Mouse (Mus musculus): ENCODE measurements around the gene Sh3pxd2a. TPM values are rescaled to one million over a fixed set of nuclear protein-coding genes. Genes with fewer than 3 reads are reported as not detected.
A peak's percentile ranks its signal among the peaks of the same experiment; 100 is the strongest.

Sh3pxd2a gene
- total RNA-seq, 2 experiments from 2014 or later, result 32.8 to 42.6 TPM

- DNase-seq (ENCODE audit: low spot score), result no peak
Observed at GRCm38 (mm10) chr19:47492422-47492821, 28.2 kb upstream of the Sh3pxd2a start.

GRCm38 (mm10) chr19:47491853-47492252 lies 27.7 kb upstream of the Sh3pxd2a start:
- DNase-seq (ENCODE audit: low spot score), result no peak

- no peak for DNase-seq (ENCODE audit: low spot score)
Observed at GRCm38 (mm10) chr19:47489233-47489632, 25.0 kb upstream of the Sh3pxd2a start.

GRCm38 (mm10) chr19:47488250-47488649 lies 24.0 kb upstream of the Sh3pxd2a start:
- DNase-seq (ENCODE audit: low spot score), result no peak

GRCm38 (mm10) chr19:47487572-47487971 lies 23.4 kb upstream of the Sh3pxd2a start:
- DNase-seq (ENCODE audit: low spot score), result no peak

- DNase-seq (ENCODE audit: low spot score), result no peak
Observed at GRCm38 (mm10) chr19:47485997-47486566, 21.9 kb upstream of the Sh3pxd2a start.

- DNase-seq (ENCODE audit: low spot score), result no peak
Observed at GRCm38 (mm10) chr19:47484110-47484509, 19.9 kb upstream of the Sh3pxd2a start.

- no peak for DNase-seq (ENCODE audit: low spot score)
Observed at GRCm38 (mm10) chr19:47483346-47483745, 19.1 kb upstream of the Sh3pxd2a start.

GRCm38 (mm10) chr19:47473453-47473852 lies 9.3 kb upstream of the Sh3pxd2a start:
- no peak for DNase-seq (ENCODE audit: low spot score)

- peak; percentile 59 for DNase-seq (ENCODE audit: low spot score)
Observed at GRCm38 (mm10) chr19:47472881-47473400, 8.7 kb upstream of the Sh3pxd2a start.

- DNase-seq (ENCODE audit: low spot score), result no peak
Observed at GRCm38 (mm10) chr19:47471808-47472207, 7.6 kb upstream of the Sh3pxd2a start.

- DNase-seq (ENCODE audit: low spot score), result no peak
Observed at GRCm38 (mm10) chr19:47468750-47469149, 4.5 kb upstream of the Sh3pxd2a start.

GRCm38 (mm10) chr19:47466775-47467174 lies 2.6 kb upstream of the Sh3pxd2a start:
- DNase-seq (ENCODE audit: low spot score), result no peak

GRCm38 (mm10) chr19:47465467-47465866 lies 1.3 kb upstream of the Sh3pxd2a start:
- DNase-seq (ENCODE audit: low spot score), result peak; percentile 12

GRCm38 (mm10) chr19:47463636-47464303 lies 431 bp downstream of the Sh3pxd2a start:
- peak; percentile 90 for DNase-seq (ENCODE audit: low spot score)

- DNase-seq (ENCODE audit: low spot score), result peak; percentile 24
Observed at GRCm38 (mm10) chr19:47463206-47463605, 995 bp downstream of the Sh3pxd2a start.

GRCm38 (mm10) chr19:47462725-47463124 lies 1.5 kb downstream of the Sh3pxd2a start:
- peak; percentile 25 for DNase-seq (ENCODE audit: low spot score)

GRCm38 (mm10) chr19:47461838-47462237 lies 2.4 kb downstream of the Sh3pxd2a start:
- DNase-seq (ENCODE audit: low spot score), result peak; percentile 4

- peak; percentile 6 for DNase-seq (ENCODE audit: low spot score)
Observed at GRCm38 (mm10) chr19:47461386-47461785, 2.8 kb downstream of the Sh3pxd2a start.

GRCm38 (mm10) chr19:47460120-47460960 lies 3.9 kb downstream of the Sh3pxd2a start:
- peak; percentile 3 for DNase-seq (ENCODE audit: low spot score)

GRCm38 (mm10) chr19:47459214-47459613 lies 5.0 kb downstream of the Sh3pxd2a start:
- peak; percentile 17 for DNase-seq (ENCODE audit: low spot score)

Measured in gastrocnemius, adult 18-20 months (tissue).